Mouse (Mus musculus) small intestine, adult 2 months (tissue): ENCODE results near the gene Fblim1.

Experiments
- CTCF ChIP-seq: fragments of 200-500 bp; IDR thresholded peaks from 2 replicates; pipeline ENCODE4 v1.5.1; 2012; ENCODE audit warnings: low read depth, mild to moderate bottlenecking, control low read depth, inconsistent platforms, low read length, moderate library complexity, mixed read lengths; ENCODE audit not compliant: insufficient replicate concordance, insufficient read length; ENCODE audit errors: extremely low read depth
- POLR2A ChIP-seq: fragments of 200-500 bp; IDR thresholded peaks from 2 replicates; pipeline ENCODE4 v1.6.1; 2012; ENCODE audit warnings: low read depth, mild to moderate bottlenecking, control low read depth, inconsistent platforms, low read length, moderate library complexity

DNA sequence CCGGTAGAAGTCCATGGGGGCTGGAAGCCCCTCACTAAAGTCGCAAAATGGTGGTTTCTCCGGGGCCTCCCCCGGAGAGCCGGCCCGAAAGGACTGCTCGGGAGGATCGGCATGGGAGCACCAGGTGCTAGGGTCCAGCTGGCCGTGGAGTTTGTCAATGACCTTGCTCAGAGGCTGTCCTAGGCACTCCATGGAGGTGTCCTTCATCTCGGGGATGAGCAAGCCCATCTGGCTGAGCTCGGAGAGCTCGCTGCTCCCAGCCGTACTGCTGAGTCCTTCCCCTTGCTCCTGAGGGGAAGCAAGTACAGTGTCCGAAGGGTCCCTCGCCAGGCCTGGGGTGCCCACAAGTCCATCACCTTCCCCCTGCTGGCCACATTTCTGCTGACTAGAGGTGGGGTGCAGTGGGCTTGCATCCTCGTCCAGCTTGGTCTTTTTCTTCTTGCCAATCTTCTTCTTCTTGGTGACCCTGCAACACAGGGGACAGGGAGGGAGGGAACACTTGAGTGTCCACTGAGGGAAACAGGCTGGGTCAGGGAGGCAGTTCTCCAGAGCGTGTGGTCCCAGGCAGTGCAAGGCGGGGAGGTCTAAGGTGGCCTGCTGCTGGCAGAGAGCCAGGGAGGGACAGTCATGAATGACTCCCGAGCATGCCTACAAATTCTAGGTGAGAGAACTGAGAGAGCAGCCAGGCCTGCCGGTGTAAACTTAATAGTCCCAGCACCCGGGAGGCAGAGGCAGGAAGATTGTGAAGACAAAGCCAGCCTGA, 26.4 kb upstream of the Fblim1 start:
- no peak for TF ChIP-seq CTCF
- TF ChIP-seq POLR2A, result no peak
